Mouse (Mus musculus) left cerebral cortex, adult 9 months (tissue): ENCODE results near the gene Chac2.
"Not testable (repeated sequence)": the region's sequence is repeated elsewhere in the genome, so short reads cannot be mapped to it uniquely, and the experiment has no call there.

ENCODE experiments used
- DNase-seq, 2 experiments: peaks; one replicate each; pipeline ENCODE4 v3.0.0; 2022; ENCODE audit warnings: low spot score in 2 of 2

Gene Chac2

DNA sequence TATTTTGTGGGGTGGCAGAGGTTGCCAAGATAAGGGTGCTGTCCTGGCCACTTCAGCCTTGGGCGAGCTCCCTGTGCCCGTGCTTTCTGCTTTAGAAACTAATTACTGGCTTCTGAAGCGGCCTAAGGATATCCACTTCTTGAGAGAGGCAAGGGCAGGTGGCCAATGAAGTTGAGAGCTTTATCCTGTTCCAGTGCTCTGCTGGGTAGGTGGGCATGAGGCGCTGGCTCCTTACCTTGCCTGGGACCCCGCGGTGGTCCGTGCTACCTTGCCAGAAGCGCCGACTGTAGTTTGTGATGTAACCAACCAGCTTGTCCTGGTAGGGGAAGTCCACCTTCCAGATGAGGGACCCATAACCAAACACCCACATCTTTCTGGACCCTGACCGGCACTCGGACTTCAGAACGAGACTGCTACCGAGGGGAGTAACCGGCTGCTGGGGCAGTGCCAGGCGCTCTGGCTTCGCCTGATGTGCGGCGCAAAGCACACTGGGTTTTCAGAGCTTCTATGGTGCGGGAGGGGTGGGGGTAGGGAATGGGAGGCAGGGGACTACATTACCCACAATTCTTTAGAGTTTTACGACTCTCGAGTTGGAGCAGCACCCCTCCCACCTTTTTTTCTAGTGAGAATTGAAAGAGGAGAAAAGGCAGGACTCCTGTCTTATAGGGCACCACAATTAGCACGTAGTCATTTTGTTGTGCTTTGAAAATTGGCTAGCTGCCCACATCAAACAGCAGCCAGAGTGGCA is at the start of gene Chac2:
Gene Chac2, minus strand, starts transcription at position 474 of the 748 bp plus-strand sequence.
- peak; percentile 73 to 88 for DNase-seq

DNA sequence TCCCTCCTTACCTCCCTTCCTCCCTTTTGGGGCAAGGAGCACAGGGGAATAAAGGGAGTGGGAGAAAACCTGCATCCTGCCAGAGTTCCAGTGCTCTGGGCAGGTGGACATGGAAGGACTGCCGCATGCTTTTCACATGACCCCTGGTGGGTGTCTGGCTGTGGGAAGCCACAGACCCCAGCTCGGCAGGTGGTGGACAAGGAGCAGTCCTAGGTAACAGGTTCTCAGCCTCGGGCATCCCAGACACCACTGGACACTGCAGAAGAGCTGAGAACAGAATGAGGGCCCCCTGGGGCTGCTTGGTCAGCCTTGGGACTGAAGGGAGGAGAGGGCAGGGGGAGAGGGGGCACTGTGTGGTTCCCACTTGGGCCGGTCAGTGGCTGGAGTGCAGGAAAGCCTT is 48.8 kb upstream of the Chac2 start:
- no peak for DNase-seq

DNA sequence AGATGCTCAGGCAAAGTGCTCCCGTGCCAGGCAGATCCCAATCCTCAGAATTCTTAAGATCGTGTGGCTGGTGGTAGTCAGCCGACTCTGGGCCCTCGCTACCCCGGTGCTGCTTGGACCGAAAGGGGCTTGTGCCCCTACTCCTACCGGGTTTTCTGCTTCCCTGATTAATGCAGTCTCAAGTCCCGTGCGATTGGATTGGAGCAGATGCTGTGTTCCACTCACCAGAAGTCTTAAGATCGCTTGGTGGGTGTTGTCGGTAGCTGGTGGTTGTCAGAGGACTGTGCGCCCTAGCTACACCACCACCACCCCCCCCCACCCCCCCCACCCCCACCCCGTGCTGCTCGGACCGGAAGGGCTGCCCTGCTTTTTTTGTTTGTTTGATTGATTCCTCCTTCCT is 31.3 kb upstream of the Chac2 start:
- not testable (repeated sequence) for DNase-seq

DNA sequence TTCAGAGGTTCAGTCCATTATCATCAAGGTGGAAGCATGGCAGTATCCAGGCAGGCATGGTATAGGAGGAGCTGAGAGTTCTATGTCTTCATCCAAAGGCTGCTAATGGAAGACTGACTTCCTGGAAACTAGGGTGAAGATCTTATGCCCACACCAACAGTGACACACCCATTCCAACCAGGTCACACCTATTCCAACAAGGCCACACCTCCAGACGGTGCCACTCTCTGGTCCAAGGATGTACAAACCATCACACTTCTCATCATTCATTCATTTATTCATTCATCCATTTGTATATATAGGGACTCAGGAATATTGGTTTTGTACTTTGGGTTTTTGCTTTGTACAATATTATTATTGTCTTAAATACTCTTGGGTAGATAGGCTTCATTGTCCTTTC is 23.5 kb upstream of the Chac2 start:
- not testable (repeated sequence) for DNase-seq

DNA sequence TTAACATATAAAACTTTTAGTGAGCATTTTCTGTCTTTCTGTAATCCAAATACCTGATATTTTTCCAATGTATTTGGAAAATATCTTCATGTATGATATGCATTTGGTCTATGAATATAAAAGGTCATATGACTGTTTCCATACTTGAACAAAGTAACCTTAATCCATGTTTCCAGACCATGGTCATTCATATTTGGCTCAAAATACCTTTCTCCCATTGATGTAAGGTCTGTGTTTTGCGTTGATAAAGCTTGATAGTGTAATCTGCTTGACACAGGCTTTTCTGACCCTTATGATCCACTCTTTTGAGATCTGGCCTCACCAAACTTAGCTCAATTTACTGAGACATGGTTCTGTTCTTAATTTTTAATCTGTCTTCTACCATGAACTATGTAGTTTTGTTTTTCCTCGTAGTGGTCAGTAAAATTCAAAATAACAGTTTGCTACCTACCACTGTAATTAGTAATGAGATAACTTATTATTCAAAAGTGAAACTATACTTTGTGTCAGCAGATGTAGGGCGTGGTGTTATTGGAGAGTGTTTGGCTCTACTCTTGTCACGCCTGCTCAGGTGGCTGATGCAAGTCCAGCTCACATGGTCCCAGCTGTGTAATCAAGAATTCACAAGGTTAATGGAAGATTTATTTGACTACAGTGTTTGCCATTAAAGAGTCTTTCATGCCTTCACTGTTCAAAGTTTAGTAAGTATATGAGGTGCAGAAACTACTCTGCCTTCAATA is 15.2 kb upstream of the Chac2 start:
- DNase-seq = no peak

DNA sequence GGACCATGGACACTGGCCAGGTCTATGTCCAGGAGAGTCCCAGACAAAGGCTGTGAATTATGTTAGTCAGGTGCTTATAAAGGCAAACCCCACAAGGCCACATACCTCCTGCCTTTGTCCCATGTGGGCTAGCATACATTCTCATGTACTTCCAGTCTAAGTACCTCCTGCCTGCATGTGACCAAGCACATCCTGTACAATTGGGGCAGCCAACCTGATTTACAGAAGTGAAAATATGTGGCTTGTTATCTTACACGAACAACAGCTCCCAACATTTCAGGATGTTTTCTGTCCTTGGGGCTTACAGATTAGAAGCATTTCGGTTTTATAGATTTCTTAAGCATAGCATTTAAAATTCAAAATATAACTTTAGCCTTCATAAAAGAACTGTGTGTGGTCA is 13.9 kb upstream of the Chac2 start:
- no peak for DNase-seq

DNA sequence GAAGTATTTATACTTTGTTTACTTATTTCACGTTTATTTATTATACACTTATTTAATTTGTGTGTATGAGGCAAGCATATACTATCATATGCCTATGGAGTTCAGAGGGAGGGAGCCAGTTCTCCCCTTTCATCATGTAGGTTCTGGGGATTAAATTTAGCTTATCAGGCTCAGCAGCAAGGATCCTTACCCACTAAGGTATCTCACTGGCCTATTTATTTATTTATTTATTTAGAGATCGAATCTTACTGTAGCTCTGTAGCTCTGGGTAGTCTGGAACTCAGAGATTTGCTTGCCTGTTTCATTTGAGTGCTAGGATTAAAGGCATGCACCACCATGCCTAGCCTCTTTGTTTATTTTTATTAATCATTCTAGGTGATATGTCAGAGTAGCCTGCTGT is 12.6 kb upstream of the Chac2 start:
- no peak for DNase-seq

DNA sequence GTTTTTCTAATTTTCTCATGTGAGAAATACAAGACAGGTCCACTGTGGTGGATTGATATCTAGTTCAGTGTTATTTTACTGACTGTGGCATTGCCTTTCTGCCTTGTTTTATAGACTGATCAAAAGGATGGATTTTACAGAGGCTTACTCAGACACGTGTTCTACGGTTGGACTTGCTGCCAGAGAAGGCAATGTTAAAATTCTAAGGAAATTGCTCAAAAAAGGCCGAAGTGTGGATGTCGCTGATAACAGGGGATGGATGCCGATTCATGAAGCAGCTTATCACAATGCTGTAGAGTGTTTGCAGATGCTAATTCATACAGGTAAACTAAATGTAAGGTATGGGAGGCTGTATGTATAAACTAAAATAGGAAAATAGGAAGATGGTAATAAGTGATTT is 12.0 kb upstream of the Chac2 start:
- no peak for DNase-seq

DNA sequence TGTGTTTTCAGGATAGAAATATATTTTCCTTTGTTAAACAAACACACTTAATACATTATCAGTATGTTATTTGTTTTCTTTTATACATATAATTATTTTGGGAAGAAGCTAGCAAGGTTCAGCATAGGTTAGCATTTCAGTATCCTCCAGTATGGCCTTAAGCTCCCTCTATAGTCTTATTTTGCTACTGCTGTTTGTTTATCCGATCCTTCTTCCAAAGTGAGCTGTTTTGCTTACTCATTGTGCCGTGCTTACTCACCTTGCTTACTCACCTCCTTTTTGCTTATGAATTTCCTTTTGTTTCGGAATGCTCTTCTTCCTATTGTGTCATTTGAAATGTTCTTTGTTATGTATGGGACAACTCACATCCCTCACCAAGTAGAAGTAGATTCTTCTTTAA is 10.5 kb upstream of the Chac2 start:
- no peak for DNase-seq

DNA sequence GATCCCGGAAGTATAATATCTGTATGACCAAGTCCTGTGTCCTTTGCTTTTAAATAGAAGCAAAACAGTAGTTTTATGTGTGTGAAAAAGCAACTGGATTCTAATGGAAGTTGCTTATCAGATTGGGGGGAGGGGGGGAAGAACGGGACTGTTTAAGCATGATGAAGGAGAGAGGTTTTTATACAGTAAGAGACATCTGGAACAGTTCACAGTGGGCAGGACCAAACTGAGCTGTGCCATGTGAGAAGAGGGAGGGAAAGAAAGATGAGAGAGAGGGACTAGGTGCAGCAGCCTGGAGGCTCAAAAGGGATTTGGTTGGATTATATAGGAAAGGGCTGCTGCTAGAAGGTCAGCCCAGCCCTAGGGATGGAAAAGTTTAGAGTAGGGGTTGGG is 471 bp upstream of the Chac2 start:
- DNase-seq = no peak

DNA sequence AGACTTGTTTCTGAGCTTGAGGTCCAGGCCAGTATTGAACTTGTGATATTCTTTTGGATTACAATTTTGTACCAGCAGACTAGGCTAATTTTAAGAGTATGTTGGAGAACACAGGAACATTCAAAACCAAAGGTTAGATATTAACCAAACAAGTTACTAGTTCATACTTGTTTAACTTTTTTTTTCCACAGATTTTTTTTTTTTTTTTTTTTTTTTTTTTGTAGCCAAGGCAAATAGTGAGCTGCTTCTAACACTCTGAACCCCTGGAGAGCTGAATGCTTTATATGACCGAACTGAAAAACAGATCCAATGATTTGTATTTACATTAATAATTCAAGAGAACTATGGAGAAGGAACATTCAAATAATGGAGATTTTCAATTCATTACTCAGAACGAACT is 913 bp downstream of the Chac2 start:
- DNase-seq = no peak

DNA sequence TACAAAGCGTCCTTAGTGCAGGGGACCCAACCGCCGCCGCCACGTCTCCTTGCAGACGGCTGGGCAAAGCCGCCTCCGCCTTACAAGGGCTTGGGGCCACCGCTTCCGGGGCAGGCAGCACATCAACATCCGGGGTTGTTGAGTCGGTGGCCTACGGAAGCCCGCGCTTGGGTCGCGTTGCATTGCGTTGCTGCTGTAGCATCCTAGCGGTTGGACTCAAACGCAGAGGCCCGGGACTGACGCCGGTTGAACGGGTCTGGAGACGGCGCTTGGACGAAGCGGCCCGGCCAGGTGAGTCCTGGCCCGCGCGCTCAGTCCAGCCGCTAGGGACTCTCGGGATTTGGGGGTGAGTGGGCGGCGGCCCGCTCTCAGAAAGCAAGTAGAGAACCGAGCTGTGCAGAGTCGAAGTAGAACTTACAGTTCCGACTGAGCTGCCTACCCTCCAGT is 31.8 kb downstream of the Chac2 start, which contains the start of gene Erlec1:
Gene Erlec1, minus strand, starts transcription at position 57 of the 447 bp plus-strand sequence.
- peak; percentile 75 to 86 for DNase-seq

DNA sequence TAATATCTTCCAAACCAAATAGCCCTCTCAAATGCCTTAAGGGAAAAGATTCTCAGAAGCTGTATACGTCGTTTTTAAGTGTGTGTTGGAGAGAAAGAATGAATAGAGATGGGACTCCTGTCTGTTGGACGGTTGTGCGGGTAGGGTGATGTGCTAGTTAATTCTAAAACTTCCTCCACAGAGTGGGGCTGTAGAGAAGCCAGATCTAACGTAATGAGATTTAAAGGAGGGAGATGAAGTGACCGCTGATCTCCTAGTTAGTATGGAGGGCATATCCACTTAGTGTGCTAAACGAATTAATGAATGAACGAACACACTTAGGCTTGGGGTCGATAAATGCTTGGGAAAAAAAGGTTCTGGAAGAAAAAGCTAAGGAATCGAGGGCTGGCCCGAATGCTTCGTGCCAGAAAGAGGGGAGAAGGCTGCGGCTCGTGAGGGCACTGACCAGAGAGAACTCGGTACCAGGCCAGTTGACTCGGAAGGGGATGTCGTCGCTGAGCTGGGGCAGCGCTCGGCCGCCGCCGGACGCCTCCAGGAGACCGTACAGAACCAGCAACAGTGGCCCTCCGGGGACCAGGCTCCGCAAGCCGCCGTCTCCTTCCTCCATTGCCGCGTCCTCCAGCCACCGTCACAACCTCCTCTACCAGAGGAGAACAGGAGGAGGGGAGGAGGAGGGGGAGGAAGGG is 32.5 kb downstream of the Chac2 start:
- peak in 1 of 2 experiments; percentile 31 for DNase-seq

DNA sequence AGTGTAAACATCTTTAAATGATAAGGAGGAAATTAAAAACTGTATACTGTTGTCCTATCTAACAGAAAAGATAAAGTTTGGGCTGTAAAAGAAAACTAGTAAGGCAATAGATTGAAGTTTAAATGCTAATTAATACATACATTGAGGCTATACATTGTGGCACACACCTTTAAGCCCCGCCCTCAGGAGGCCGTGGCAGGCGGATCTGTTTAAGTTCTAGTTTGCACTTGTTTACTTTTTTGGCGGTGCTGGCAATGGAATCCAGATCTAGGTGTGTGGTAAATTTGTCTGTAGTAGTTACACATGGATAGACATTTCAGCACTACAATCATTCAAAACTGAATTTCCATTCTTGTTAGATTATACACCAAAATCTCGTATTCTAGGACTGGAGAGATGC is 33.3 kb downstream of the Chac2 start:
- DNase-seq = no peak

DNA sequence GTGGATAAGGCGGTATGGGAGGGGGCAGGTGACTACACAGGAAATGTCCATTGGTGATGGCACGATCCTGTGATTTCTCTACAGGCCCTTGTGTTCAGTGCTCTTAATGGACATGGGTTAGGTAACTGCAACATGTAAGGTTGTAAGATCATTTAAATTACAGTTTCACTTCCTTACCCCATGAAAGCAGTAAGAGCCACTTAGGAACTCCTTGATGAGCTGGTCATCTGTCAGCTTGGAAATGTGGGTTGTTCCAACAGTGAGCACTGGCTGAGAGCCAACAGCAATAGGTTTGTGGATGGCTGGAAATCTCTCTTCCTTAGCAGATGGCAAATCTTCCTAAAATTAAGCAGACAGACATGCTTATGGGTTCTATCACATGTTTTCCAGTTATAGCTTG is 42.6 kb downstream of the Chac2 start:
- DNase-seq = no peak

DNA sequence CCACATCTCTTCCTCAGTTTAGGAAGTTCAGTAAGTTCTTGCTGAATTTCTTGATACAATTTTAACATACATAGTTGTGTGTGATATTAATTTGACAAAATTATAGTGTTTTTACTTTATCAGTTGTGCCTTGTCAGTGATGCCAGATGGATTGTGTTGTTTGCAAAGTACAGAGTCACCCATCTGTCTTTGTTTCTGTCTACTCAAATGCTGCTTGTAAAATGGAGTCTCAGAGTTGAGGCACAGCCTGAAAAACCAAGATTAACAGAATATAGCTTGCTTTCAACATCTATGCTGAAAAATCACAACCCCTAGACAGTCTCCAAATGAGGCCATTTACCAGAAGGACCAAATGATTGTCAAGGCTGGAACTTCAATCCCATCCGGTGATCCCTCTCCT is 57.7 kb downstream of the Chac2 start:
- no peak for DNase-seq

DNA sequence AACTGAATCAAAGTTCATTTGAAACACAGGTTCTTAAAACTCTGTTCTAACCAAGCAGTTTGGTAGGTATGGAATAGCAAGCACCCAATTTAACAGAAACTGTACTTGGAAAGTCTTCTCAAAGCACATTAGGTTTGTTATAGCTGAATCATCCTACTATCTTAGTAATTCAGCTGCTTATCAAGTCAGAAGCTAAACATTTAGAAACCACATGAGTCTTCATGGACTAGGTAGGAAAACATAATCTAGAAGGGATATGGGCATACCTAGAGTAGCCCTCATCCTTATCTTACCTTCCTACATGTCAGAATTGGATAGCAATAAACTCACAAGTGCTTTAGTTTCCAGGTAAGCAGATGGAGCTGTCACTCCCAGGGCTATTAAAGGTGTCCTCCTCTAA is 58.1 kb downstream of the Chac2 start:
- DNase-seq = no peak
